Mouse (Mus musculus): ENCODE data around the gene Gm20388.

- no peak for TF ChIP-seq GATA1 (IDR thresholded peaks at IDR 0.05; ENCODE audit: low read length)
- no peak for TF ChIP-seq TAL1 (IDR thresholded peaks at IDR 0.05; ENCODE audit: low read length)
Observed at GRCm38 (mm10) chr8:120312452-120312851, 401.8 kb downstream of the Gm20388 start.

Data from erythroblast, embryonic 14.5 days (primary cell).